Mouse (Mus musculus): ENCODE data around the gene Srl. TPM values are rescaled to one million over a fixed set of nuclear protein-coding genes. Genes with fewer than 3 reads are reported as not detected.
"Not testable (repeated sequence)": the region's sequence is repeated elsewhere in the genome, so short reads cannot be mapped to it uniquely, and the experiment has no call there.

The Srl gene
- polyA plus RNA-seq, 1 experiment from 2014 or later = 5.3 TPM

GRCm38 (mm10) chr16:4539521-4539920 lies 2.1 kb downstream of the Srl start:
- Histone ChIP-seq H3K9me3 (replicated peaks) (no peaks in the 10 kb centered on the region), H3K36me3 (replicated peaks) (no peaks in the 10 kb centered on the region), H3K4me2 (no peak overlapping the region), H3K27ac (replicated peaks) (no peak overlapping the region), H3K27me3 (no peaks in the 10 kb centered on the region), H3K4me3 (replicated peaks) (no peak overlapping the region), H3K4me1 (replicated peaks) (peaks cover 27% of the 10 kb centered on the region), H3K9ac (no peak overlapping the region)
- WGBS (ENCODE audit: insufficient replicate concordance) = 67% methylated on average over 4 of the region's 4 CpGs
- no peak for ATAC-seq (ENCODE audit: insufficient read depth)

GRCm38 (mm10) chr16:4537616-4538358 lies 3.8 kb downstream of the Srl start:
- no peaks in the 10 kb centered on the region for H3K27me3 ChIP-seq
- WGBS (ENCODE audit: insufficient replicate concordance) = 31% methylated on average over 3 of the region's 3 CpGs
- H3K4me3 ChIP-seq (replicated peaks) = no peak overlapping the region
- H3K9me3 ChIP-seq (replicated peaks) = no peaks in the 10 kb centered on the region
- H3K4me1 ChIP-seq (replicated peaks) = peaks cover 15% of the 10 kb centered on the region
- H3K9ac ChIP-seq = no peak overlapping the region
- H3K36me3 ChIP-seq (replicated peaks) = no peaks in the 10 kb centered on the region
- ATAC-seq (ENCODE audit: insufficient read depth) = no peak
- H3K27ac ChIP-seq (replicated peaks) = no peak overlapping the region
- no peak overlapping the region for H3K4me2 ChIP-seq

- not testable (repeated sequence) for H3K4me1 ChIP-seq (replicated peaks); H3K36me3 ChIP-seq (replicated peaks); H3K9me3 ChIP-seq (replicated peaks); H3K4me2 ChIP-seq; H3K27ac ChIP-seq (replicated peaks); H3K27me3 ChIP-seq; H3K4me3 ChIP-seq (replicated peaks); ATAC-seq (ENCODE audit: insufficient read depth); H3K9ac ChIP-seq
- 76% methylated on average over 12 of the region's 12 CpGs for WGBS (ENCODE audit: insufficient replicate concordance)
Observed at GRCm38 (mm10) chr16:4527373-4527772, 14.2 kb downstream of the Srl start.

GRCm38 (mm10) chr16:4523313-4524004 lies 18.2 kb downstream of the Srl start:
- H3K4me3 ChIP-seq (replicated peaks) = no peak overlapping the region
- H3K36me3 ChIP-seq (replicated peaks) = no peaks in the 10 kb centered on the region
- no peaks in the 10 kb centered on the region for H3K9me3 ChIP-seq (replicated peaks)
- H3K27ac ChIP-seq (replicated peaks) = no peak overlapping the region
- no peak overlapping the region for H3K4me2 ChIP-seq
- ATAC-seq (ENCODE audit: insufficient read depth) = no peak
- 62% methylated on average over 7 of the region's 7 CpGs for WGBS (ENCODE audit: insufficient replicate concordance)
- no peaks in the 10 kb centered on the region for H3K4me1 ChIP-seq (replicated peaks)
- no peaks in the 10 kb centered on the region for H3K27me3 ChIP-seq
- no peak overlapping the region for H3K9ac ChIP-seq

GRCm38 (mm10) chr16:4522879-4523278 lies 18.7 kb downstream of the Srl start:
- no peak overlapping the region for H3K27ac ChIP-seq (replicated peaks)
- no peaks in the 10 kb centered on the region for H3K27me3 ChIP-seq
- no peaks in the 10 kb centered on the region for H3K4me1 ChIP-seq (replicated peaks)
- WGBS (ENCODE audit: insufficient replicate concordance) = 54% methylated on average over 8 of the region's 8 CpGs
- no peak overlapping the region for H3K4me2 ChIP-seq
- no peaks in the 10 kb centered on the region for H3K9me3 ChIP-seq (replicated peaks)
- no peak overlapping the region for H3K9ac ChIP-seq
- H3K4me3 ChIP-seq (replicated peaks) = no peak overlapping the region
- no peak for ATAC-seq (ENCODE audit: insufficient read depth)
- no peaks in the 10 kb centered on the region for H3K36me3 ChIP-seq (replicated peaks)

GRCm38 (mm10) chr16:4521735-4522530 lies 19.7 kb downstream of the Srl start:
- Histone ChIP-seq H3K9me3 (replicated peaks) (no peaks in the 10 kb centered on the region), H3K4me3 (replicated peaks) (no peak overlapping the region), H3K9ac (no peak overlapping the region), H3K27me3 (no peaks in the 10 kb centered on the region), H3K36me3 (replicated peaks) (no peaks in the 10 kb centered on the region), H3K4me1 (replicated peaks) (no peaks in the 10 kb centered on the region), H3K4me2 (no peak overlapping the region), H3K27ac (replicated peaks) (no peak overlapping the region)
- no peak for ATAC-seq (ENCODE audit: insufficient read depth)
- 66% methylated on average over 5 of the region's 5 CpGs for WGBS (ENCODE audit: insufficient replicate concordance)

GRCm38 (mm10) chr16:4521074-4521667 lies 20.4 kb downstream of the Srl start:
- H3K4me1 ChIP-seq (replicated peaks) = no peaks in the 10 kb centered on the region
- no peak overlapping the region for H3K9ac ChIP-seq
- H3K27me3 ChIP-seq = no peaks in the 10 kb centered on the region
- no peak overlapping the region for H3K27ac ChIP-seq (replicated peaks)
- H3K4me2 ChIP-seq = no peak overlapping the region
- no peak for ATAC-seq (ENCODE audit: insufficient read depth)
- H3K9me3 ChIP-seq (replicated peaks) = no peaks in the 10 kb centered on the region
- 44% methylated on average over 4 of the region's 4 CpGs for WGBS (ENCODE audit: insufficient replicate concordance)
- no peaks in the 10 kb centered on the region for H3K36me3 ChIP-seq (replicated peaks)
- no peak overlapping the region for H3K4me3 ChIP-seq (replicated peaks)

- Histone ChIP-seq H3K4me2 (no peak overlapping the region), H3K36me3 (replicated peaks) (no peaks in the 10 kb centered on the region), H3K9me3 (replicated peaks) (no peaks in the 10 kb centered on the region), H3K4me3 (replicated peaks) (no peak overlapping the region), H3K9ac (no peak overlapping the region), H3K27me3 (no peaks in the 10 kb centered on the region), H3K27ac (replicated peaks) (no peak overlapping the region), H3K4me1 (replicated peaks) (no peaks in the 10 kb centered on the region)
- 62% methylated on average over 8 of the region's 8 CpGs for WGBS (ENCODE audit: insufficient replicate concordance)
- ATAC-seq (ENCODE audit: insufficient read depth) = no peak
Observed at GRCm38 (mm10) chr16:4520673-4521072, 20.9 kb downstream of the Srl start.

- H3K9ac ChIP-seq = no peak overlapping the region
- no peaks in the 10 kb centered on the region for H3K4me1 ChIP-seq (replicated peaks)
- no peak overlapping the region for H3K4me2 ChIP-seq
- WGBS (ENCODE audit: insufficient replicate concordance) = 78% methylated on average over 2 of the region's 2 CpGs
- H3K9me3 ChIP-seq (replicated peaks) = no peaks in the 10 kb centered on the region
- H3K27me3 ChIP-seq = no peaks in the 10 kb centered on the region
- ATAC-seq (ENCODE audit: insufficient read depth) = no peak
- H3K27ac ChIP-seq (replicated peaks) = no peak overlapping the region
- no peaks in the 10 kb centered on the region for H3K36me3 ChIP-seq (replicated peaks)
- no peak overlapping the region for H3K4me3 ChIP-seq (replicated peaks)
Observed at GRCm38 (mm10) chr16:4519825-4520224, 21.8 kb downstream of the Srl start.

GRCm38 (mm10) chr16:4519157-4519556 lies 22.5 kb downstream of the Srl start:
- Histone ChIP-seq H3K4me1 (replicated peaks) (no peaks in the 10 kb centered on the region), H3K4me3 (replicated peaks) (no peak overlapping the region), H3K36me3 (replicated peaks) (no peaks in the 10 kb centered on the region), H3K27me3 (no peaks in the 10 kb centered on the region), H3K4me2 (no peak overlapping the region), H3K9me3 (replicated peaks) (no peaks in the 10 kb centered on the region), H3K9ac (no peak overlapping the region), H3K27ac (replicated peaks) (no peak overlapping the region)
- no peak for ATAC-seq (ENCODE audit: insufficient read depth)
- WGBS (ENCODE audit: insufficient replicate concordance) = 37% methylated on average over 4 of the region's 4 CpGs

- ATAC-seq (ENCODE audit: insufficient read depth) = no peak
- H3K9ac ChIP-seq = no peak overlapping the region
- no peak overlapping the region for H3K4me2 ChIP-seq
- H3K9me3 ChIP-seq (replicated peaks) = no peaks in the 10 kb centered on the region
- WGBS (ENCODE audit: insufficient replicate concordance) = 54% methylated on average over 2 of the region's 2 CpGs
- no peak overlapping the region for H3K4me3 ChIP-seq (replicated peaks)
- H3K27ac ChIP-seq (replicated peaks) = no peak overlapping the region
- H3K36me3 ChIP-seq (replicated peaks) = no peaks in the 10 kb centered on the region
- no peaks in the 10 kb centered on the region for H3K4me1 ChIP-seq (replicated peaks)
- H3K27me3 ChIP-seq = no peaks in the 10 kb centered on the region
Observed at GRCm38 (mm10) chr16:4517906-4518305, 23.7 kb downstream of the Srl start.

Data from liver, embryonic 15.5 days (tissue).